Mouse (Mus musculus): ENCODE measurements at regions not wholly inside any gene's neighbourhood (a gene's known extent, or its start where the extent isn't known, plus 50 kb on each side); places are given as distances from the start of the nearest gene placed in this dataset.
A peak's percentile ranks its signal among the peaks of the same experiment; 100 is the strongest.

GRCm38 (mm10) chr11:31791264-31791663, 80.7 kb upstream of the Cpeb4 start:
- no peak for TF ChIP-seq CTCF (IDR thresholded peaks at IDR 0.05; ENCODE audit: low read depth, low read length)
- TF ChIP-seq POLR2A (IDR thresholded peaks at IDR 0.05; ENCODE audit: borderline replicate concordance, low read depth, low read length) = no peak
- Histone ChIP-seq H3K27ac (ENCODE audit: insufficient read depth, low read depth, low read length) (no peak overlapping the region), H3K4me1 (ENCODE audit: control insufficient read depth, insufficient read depth, low read length) (peaks cover 46% of the 10 kb centered on the region), H3K4me3 (ENCODE audit: insufficient read depth, low read length) (no peak overlapping the region)

GRCm38 (mm10) chr11:31795084-31795483, 76.9 kb upstream of the Cpeb4 start:
- Histone ChIP-seq H3K27ac (ENCODE audit: insufficient read depth, low read depth, low read length) (no peak overlapping the region), H3K4me3 (ENCODE audit: insufficient read depth, low read length) (no peak overlapping the region), H3K4me1 (ENCODE audit: control insufficient read depth, insufficient read depth, low read length) (peaks cover 38% of the 10 kb centered on the region)
- TF ChIP-seq CTCF (IDR thresholded peaks at IDR 0.05; ENCODE audit: low read depth, low read length) (no peak), POLR2A (IDR thresholded peaks at IDR 0.05; ENCODE audit: borderline replicate concordance, low read depth, low read length) (no peak)

- peak overlapping the region; percentile 96 for H3K27ac ChIP-seq (ENCODE audit: insufficient read depth, low read depth, low read length)
- peak overlapping the region; percentile 47 for H3K4me3 ChIP-seq (ENCODE audit: insufficient read depth, low read length)
- no peak for TF ChIP-seq POLR2A (IDR thresholded peaks at IDR 0.05; ENCODE audit: borderline replicate concordance, low read depth, low read length)
- TF ChIP-seq CTCF (IDR thresholded peaks at IDR 0.05; ENCODE audit: low read depth, low read length) = no peak
- peaks cover 33% of the 10 kb centered on the region for H3K4me1 ChIP-seq (ENCODE audit: control insufficient read depth, insufficient read depth, low read length)
These were observed 75.8 kb upstream of the Cpeb4 start for GRCm38 (mm10) chr11:31796245-31796644.

DNA sequence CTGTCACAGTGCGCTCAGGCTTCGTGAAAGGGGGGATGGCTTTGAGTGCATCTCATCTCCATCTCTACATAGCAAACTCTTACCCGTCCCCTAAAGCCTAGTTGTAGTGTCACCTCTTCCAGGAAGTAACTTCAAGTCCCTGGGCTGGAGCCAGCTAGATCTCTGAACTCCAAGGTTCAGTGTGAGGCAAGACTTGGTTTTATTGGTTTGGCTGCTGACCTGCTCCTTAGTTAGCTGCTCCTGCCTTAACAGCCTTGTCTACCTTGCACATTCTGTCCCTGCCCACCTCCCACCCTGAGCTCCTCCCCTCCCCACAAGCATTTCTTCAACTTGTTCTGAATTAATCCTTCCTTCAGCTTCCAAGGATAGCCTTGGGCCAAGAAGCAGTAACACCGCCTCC, 70.4 kb upstream of the Cpeb4 start:
- TF ChIP-seq POLR2A (IDR thresholded peaks at IDR 0.05; ENCODE audit: borderline replicate concordance, low read depth, low read length) = no peak
- no peak for TF ChIP-seq CTCF (IDR thresholded peaks at IDR 0.05; ENCODE audit: low read depth, low read length)
- H3K27ac ChIP-seq (ENCODE audit: insufficient read depth, low read depth, low read length) = no peak overlapping the region
- H3K4me3 ChIP-seq (ENCODE audit: insufficient read depth, low read length) = no peak overlapping the region
- peaks cover 42% of the 10 kb centered on the region for H3K4me1 ChIP-seq (ENCODE audit: control insufficient read depth, insufficient read depth, low read length)

- Histone ChIP-seq H3K27ac (ENCODE audit: insufficient read depth, low read depth, low read length) (peak overlapping the region; percentile 90), H3K4me1 (ENCODE audit: control insufficient read depth, insufficient read depth, low read length) (peaks cover 40% of the 10 kb centered on the region), H3K4me3 (ENCODE audit: insufficient read depth, low read length) (no peak overlapping the region)
- TF ChIP-seq POLR2A (IDR thresholded peaks at IDR 0.05; ENCODE audit: borderline replicate concordance, low read depth, low read length) (no peak), CTCF (IDR thresholded peaks at IDR 0.05; ENCODE audit: low read depth, low read length) (no peak)
These were observed 68.6 kb upstream of the Cpeb4 start for GRCm38 (mm10) chr11:31803319-31803891.

GRCm38 (mm10) chr11:31804518-31804917, 67.5 kb upstream of the Cpeb4 start:
- Histone ChIP-seq H3K4me3 (ENCODE audit: insufficient read depth, low read length) (no peak overlapping the region), H3K27ac (ENCODE audit: insufficient read depth, low read depth, low read length) (peak overlapping the region; percentile 90), H3K4me1 (ENCODE audit: control insufficient read depth, insufficient read depth, low read length) (peaks cover 51% of the 10 kb centered on the region)
- no peak for TF ChIP-seq POLR2A (IDR thresholded peaks at IDR 0.05; ENCODE audit: borderline replicate concordance, low read depth, low read length)
- TF ChIP-seq CTCF (IDR thresholded peaks at IDR 0.05; ENCODE audit: low read depth, low read length) = no peak

DNA sequence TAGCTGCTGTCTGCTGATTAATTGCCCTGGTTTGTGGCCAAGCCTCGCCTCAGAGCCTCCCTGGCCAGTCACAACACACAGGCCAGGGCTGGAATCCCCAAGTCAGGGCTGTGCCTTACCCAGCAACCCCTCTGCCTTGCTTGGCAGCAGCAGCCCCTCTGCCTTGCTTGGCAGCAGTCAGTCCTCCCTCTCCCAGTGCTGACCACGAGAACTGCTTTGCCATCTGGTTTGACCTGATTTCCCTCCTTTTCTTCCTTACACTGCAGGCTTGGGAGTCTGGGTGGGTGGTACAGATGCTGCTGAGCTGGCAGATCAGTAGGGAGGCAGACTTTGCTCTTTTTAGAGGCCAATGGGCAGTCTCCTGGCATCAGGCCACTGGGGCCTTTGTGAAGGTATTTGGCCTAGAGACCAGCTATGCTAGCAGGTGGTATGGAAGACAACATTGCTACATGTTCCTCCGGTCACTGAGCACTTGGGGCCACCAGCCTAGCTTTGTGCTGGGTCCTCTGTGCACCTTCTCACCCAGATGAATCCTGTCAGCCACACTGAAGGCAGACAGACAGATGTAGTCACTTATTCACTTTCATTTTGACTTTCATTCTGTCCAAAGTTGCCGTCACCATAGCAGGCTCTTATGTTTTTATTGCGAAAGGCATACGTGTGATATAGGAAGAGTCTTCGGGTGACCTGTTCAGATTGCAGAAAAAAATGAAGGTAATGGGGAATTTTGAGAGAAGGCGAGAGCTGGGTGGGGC, 64.4 kb upstream of the Cpeb4 start:
- Histone ChIP-seq H3K4me3 (ENCODE audit: insufficient read depth, low read length) (no peak overlapping the region), H3K4me1 (ENCODE audit: control insufficient read depth, insufficient read depth, low read length) (peaks cover 66% of the 10 kb centered on the region), H3K27ac (ENCODE audit: insufficient read depth, low read depth, low read length) (peak overlapping the region; percentile 80)
- no peak for TF ChIP-seq POLR2A (IDR thresholded peaks at IDR 0.05; ENCODE audit: borderline replicate concordance, low read depth, low read length)
- no peak for TF ChIP-seq CTCF (IDR thresholded peaks at IDR 0.05; ENCODE audit: low read depth, low read length)

- Histone ChIP-seq H3K27ac (ENCODE audit: insufficient read depth, low read depth, low read length) (peak overlapping the region; percentile 80), H3K4me1 (ENCODE audit: control insufficient read depth, insufficient read depth, low read length) (peaks cover 60% of the 10 kb centered on the region), H3K4me3 (ENCODE audit: insufficient read depth, low read length) (no peak overlapping the region)
- TF ChIP-seq CTCF (IDR thresholded peaks at IDR 0.05; ENCODE audit: low read depth, low read length) (no peak), POLR2A (IDR thresholded peaks at IDR 0.05; ENCODE audit: borderline replicate concordance, low read depth, low read length) (no peak)
These were observed 63.7 kb upstream of the Cpeb4 start for GRCm38 (mm10) chr11:31808216-31808838.

DNA sequence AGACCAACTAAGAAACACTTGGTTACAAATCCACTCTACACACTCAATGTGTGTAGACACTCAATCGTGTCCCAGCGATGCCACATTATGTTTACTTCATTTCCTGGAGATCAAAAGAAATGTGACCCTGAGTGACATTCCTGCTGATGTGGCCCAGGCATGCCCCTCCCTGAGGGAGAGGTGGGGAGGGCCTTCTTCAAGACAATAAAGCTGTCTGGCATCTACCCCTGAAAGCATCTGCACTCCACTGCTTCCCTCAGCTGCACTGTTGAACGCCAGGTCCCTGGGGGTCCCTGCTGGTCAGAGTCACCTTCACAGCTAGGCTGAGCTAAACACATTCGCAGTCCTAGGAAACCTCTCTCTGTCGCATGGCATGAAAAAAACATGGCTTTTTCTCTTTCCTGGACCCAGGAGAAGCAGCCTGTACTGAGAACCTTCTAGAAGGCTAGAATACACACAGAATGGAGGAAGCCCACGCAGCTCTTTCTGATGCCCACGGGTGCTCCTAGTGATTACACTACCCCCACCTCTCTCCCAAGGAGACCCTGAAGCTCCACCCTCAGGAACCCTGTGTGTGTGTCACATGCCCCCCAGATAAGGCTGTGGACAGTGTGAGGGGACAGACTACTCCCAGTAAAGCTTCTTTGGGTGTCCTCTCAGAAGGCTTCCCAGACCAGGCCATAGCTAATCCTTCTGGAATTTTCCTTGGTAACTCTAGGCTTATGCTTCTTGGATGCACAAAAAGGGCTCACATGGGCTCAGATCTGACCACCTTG, 61.8 kb upstream of the Cpeb4 start:
- no peak overlapping the region for H3K4me3 ChIP-seq (ENCODE audit: insufficient read depth, low read length)
- no peak for TF ChIP-seq POLR2A (IDR thresholded peaks at IDR 0.05; ENCODE audit: borderline replicate concordance, low read depth, low read length)
- no peak for TF ChIP-seq CTCF (IDR thresholded peaks at IDR 0.05; ENCODE audit: low read depth, low read length)
- no peak overlapping the region for H3K27ac ChIP-seq (ENCODE audit: insufficient read depth, low read depth, low read length)
- H3K4me1 ChIP-seq (ENCODE audit: control insufficient read depth, insufficient read depth, low read length) = peaks cover 58% of the 10 kb centered on the region
